Mouse (Mus musculus) stomach, embryonic 14.5 days (tissue): ENCODE results near the gene Dsn1. TPM values are rescaled to one million over a fixed set of nuclear protein-coding genes. Genes with fewer than 3 reads are reported as not detected.
A peak's percentile ranks its signal among the peaks of the same experiment; 100 is the strongest.

Experiments used
- ATAC-seq: fragments of 200-750 bp; cut with Nextera tagmentation; 2 replicates; pipeline ENCODE4 v1.8.0; 2017; ENCODE audit warnings: low read depth, moderate TSS enrichment; ENCODE audit not compliant: insufficient number of reproducible peaks, insufficient read depth, low FRiP score
- H3K27ac ChIP-seq: fragments of 300-500 bp; sonication (generic); 2 replicates; pipeline ENCODE4 v1.5.1; 2014; ENCODE audit warnings: mild to moderate bottlenecking, low read length, moderate library complexity, mixed read lengths
- H3K27me3 ChIP-seq: fragments of 300-500 bp; sonication (generic); 2 replicates; pipeline ENCODE4 v1.6.1; 2014; ENCODE audit warnings: low read length, control low read depth, mixed read lengths; ENCODE audit not compliant: control insufficient read depth, insufficient read depth
- H3K36me3 ChIP-seq: fragments of 300-500 bp; sonication (generic); 2 replicates; pipeline ENCODE4 v1.6.1; 2014; ENCODE audit warnings: mild to moderate bottlenecking, control low read depth, low read length, moderate library complexity, mixed read lengths; ENCODE audit not compliant: control insufficient read depth, insufficient read depth
- H3K4me1 ChIP-seq: fragments of 300-500 bp; sonication (generic); 2 replicates; pipeline ENCODE4 v1.6.1; 2014; ENCODE audit warnings: low read length, control low read depth, mixed read lengths; ENCODE audit not compliant: control insufficient read depth, insufficient read depth
- H3K4me2 ChIP-seq: fragments of 300-500 bp; sonication (generic); replicated peaks from 2 replicates; pipeline ENCODE4 v1.6.1; 2014; ENCODE audit warnings: low read depth, low read length, control low read depth
- H3K4me3 ChIP-seq: fragments of 300-500 bp; sonication (generic); 2 replicates; pipeline ENCODE4 v1.5.1; 2014; ENCODE audit warnings: low read depth, low read length, control low read depth
- H3K9ac ChIP-seq: fragments of 300-500 bp; sonication (generic); replicated peaks from 2 replicates; pipeline ENCODE4 v1.6.1; 2014; ENCODE audit warnings: low read depth, mild to moderate bottlenecking, control low read depth, low read length, moderate library complexity, mixed read lengths
- H3K9me3 ChIP-seq: fragments of 300-500 bp; sonication (generic); 2 replicates; pipeline ENCODE4 v1.6.1; 2016; ENCODE audit warnings: low read depth, low read length, control low read depth; ENCODE audit not compliant: control insufficient read depth
- whole genome bisulfite sequencing: fragments of 180-500 bp; shearing (Covaris S2); extraction: QIAGEN DNeasy Blood & Tissue Kit; methylation state at CpG from one replicate; pipeline ENCODE4 v1.1.7; 2014; 5-methylcytosine and 5-hydroxymethylcytosine counted together
- polyA plus RNA-seq: library from polyadenylated mRNA; unstranded; fragments of >200 nt; fragmentation: Nextera tagmentation; extraction: Ambion mirVana; gene quantifications from 2 replicates; pipeline ENCODE4 v1.2.1, GENCODE M21; 2014

Gene Dsn1
- polyA plus RNA-seq, 1 experiment from 2014 or later, result 38.7 TPM

DNA sequence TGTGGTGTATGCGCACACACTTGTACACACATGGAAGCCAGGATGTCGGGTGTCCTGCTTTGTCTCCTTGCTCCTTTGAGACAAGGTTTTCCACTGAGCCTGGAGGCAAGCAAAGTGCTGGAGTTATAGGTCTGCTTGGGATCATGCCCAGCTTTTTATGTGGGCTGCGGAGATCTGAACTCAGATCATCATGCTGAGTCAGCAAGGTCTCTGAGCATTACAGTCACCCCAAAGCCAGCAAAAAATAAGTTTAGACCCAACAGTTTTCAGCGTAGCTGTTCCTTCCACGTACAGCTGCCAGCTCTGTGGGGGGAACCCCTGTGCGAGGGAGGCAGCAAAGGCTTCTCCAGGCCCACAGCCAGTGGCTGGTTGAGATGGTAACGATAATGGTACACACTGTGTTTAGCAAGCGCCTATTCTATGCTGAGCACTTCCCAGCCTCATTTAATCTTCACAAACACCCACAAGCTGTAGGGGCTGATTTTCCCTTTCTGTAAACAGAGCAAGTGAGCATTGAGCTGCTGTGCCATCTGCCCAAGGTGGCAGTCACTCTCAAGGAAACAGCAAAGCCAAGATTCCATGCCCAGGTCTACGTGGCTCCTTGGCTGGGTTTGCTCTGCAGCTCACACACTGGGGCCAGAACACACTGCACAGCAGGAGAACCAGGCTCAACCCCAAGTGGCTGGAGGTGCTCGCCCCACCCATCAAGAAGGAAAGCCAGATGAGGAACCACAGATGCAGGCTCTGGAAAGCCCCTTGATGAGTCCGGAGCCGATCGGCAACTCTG is 41.6 kb upstream of the Dsn1 start:
- H3K4me2 ChIP-seq, result no peak overlapping the region
- H3K9me3 ChIP-seq, result no peaks in the 10 kb centered on the region
- peaks cover 37% of the 10 kb centered on the region for H3K36me3 ChIP-seq
- H3K4me3 ChIP-seq, result no peak overlapping the region
- ATAC-seq, result no peak
- no peak overlapping the region for H3K27ac ChIP-seq
- no peak overlapping the region for H3K9ac ChIP-seq
- no peaks in the 10 kb centered on the region for H3K27me3 ChIP-seq
- H3K4me1 ChIP-seq, result no peaks in the 10 kb centered on the region
- 87% methylated on average over 13 of the region's 13 CpGs for WGBS

DNA sequence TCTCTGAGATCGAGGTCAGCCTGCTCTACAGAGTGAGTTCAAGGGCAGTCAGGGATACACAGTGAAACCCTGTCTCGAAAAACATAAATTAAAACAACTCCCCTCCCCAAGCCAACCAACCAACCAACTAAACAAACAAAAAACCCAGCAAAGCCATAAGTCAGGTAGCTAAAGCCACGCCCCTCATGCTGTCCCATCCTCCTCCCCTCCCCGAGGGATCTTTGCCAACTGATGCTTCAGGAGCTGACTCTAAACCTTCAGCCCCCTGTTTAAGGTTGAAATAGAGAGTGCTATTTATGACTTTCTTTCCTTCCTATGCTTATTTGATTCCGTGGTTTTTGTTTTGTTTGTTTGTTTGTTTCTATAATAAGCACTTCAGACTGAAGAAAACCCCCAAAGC is 40.0 kb upstream of the Dsn1 start:
- H3K36me3 ChIP-seq, result peaks cover 28% of the 10 kb centered on the region
- WGBS, result 93% methylated on average over 5 of the region's 5 CpGs

DNA sequence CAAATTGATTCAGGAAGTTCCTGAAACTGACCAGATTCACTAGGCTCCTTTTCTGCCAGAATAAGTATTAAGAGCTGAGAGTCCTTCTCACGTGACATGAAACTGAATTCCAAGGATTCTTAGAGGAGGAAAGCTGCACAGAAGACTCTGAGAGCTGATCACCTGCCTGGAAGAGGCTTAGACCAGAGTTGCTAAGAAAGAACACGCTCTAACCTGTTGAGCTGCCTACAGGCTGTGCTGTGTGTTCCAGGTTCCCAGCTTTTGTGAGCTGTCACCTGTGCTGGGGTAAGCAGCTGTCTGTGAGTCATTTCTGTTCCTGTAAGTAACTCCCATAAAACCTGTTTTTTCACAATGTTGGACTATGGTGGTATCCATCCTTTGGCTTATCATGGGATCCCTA is 39.0 kb upstream of the Dsn1 start:
- 97% methylated on average over 2 of the region's 2 CpGs for WGBS
- H3K4me3 ChIP-seq, result no peak overlapping the region
- no peaks in the 10 kb centered on the region for H3K27me3 ChIP-seq
- no peaks in the 10 kb centered on the region for H3K9me3 ChIP-seq
- H3K4me1 ChIP-seq, result no peaks in the 10 kb centered on the region
- no peak for ATAC-seq
- H3K4me2 ChIP-seq, result no peak overlapping the region
- peaks cover 35% of the 10 kb centered on the region for H3K36me3 ChIP-seq
- H3K27ac ChIP-seq, result no peak overlapping the region
- no peak overlapping the region for H3K9ac ChIP-seq

More for the DNA sequence above, 40.0 kb upstream of the Dsn1 start:
- Histone ChIP-seq H3K27me3 (no peaks in the 10 kb centered on the region), H3K4me3 (no peak overlapping the region), H3K4me1 (no peaks in the 10 kb centered on the region), H3K9me3 (no peaks in the 10 kb centered on the region), H3K9ac (no peak overlapping the region), H3K27ac (no peak overlapping the region), H3K4me2 (no peak overlapping the region)
- ATAC-seq, result no peak

DNA sequence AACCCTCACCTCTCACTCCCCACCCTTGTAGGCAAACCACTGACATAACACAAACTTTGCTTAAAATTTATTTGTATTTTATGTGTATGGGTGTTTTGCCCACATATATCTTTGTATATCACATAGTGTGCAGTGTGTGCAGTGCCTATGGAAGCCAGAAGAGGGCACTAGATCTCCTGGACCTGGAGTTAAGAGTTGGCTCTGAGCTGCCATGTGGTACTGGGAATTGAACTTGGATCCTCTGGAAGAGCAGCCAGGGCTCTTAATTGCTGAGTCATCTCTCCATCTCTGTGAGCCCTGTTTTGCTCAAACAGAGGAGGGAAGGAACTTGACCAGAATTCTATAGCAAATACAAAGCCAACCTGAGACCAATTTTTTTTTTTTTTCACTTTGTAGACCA is 37.0 kb upstream of the Dsn1 start:
- peaks cover 55% of the 10 kb centered on the region for H3K36me3 ChIP-seq
- H3K4me2 ChIP-seq, result no peak overlapping the region
- no peak overlapping the region for H3K4me3 ChIP-seq
- H3K4me1 ChIP-seq, result no peaks in the 10 kb centered on the region
- no peaks in the 10 kb centered on the region for H3K27me3 ChIP-seq
- H3K9me3 ChIP-seq, result no peaks in the 10 kb centered on the region
- no peak for ATAC-seq
- no peak overlapping the region for H3K9ac ChIP-seq
- no peak overlapping the region for H3K27ac ChIP-seq

DNA sequence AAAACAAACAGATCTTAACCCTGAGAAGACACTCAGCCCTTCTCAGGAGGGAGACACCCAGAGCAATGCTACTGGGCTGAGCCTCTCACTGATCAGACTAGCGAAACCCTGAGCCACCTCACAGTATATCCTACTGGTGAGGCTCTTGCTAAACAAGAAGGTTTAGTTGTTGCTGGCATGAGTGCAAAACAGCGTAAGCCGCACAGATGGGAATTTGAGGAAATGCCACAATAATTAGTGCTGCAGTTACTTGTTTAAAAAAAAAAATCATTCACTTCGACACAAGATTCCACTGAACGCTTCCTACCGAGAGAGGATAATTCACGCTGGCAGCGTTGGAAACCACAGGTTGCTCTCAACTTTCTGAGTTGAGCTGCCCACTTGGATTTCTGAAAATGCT is 36.6 kb upstream of the Dsn1 start:
- WGBS, result 89% methylated on average over 8 of the region's 8 CpGs
- Histone ChIP-seq H3K27ac (no peak overlapping the region), H3K9me3 (no peaks in the 10 kb centered on the region), H3K4me1 (no peaks in the 10 kb centered on the region), H3K4me2 (no peak overlapping the region), H3K4me3 (no peak overlapping the region), H3K36me3 (peaks cover 59% of the 10 kb centered on the region), H3K27me3 (no peaks in the 10 kb centered on the region), H3K9ac (no peak overlapping the region)
- no peak for ATAC-seq

DNA sequence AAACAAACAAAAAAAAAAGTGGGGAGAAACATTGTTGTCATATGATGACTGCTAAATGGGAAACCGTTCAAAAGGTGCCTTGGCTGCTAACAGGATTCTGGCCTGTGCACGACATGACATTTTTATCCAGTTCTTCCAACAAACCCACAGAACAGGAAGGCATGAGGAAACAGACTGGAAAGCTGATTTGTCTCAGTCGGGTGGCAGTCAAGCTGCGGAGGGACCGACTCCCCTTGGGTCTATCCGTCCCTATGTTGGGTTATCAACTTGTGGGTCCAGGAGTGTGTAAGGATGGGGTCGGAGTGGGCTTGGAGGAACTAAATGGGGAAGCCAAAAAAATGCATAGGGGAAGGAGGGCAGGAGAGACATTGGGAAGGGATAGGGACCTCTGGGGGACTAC is 34.5 kb upstream of the Dsn1 start:
- no peak for ATAC-seq
- H3K27me3 ChIP-seq, result no peaks in the 10 kb centered on the region
- H3K27ac ChIP-seq, result no peak overlapping the region
- H3K9ac ChIP-seq, result no peak overlapping the region
- H3K4me3 ChIP-seq, result no peak overlapping the region
- 90% methylated on average over 7 of the region's 7 CpGs for WGBS
- H3K9me3 ChIP-seq, result no peaks in the 10 kb centered on the region
- H3K36me3 ChIP-seq, result peaks cover 70% of the 10 kb centered on the region
- no peaks in the 10 kb centered on the region for H3K4me1 ChIP-seq
- H3K4me2 ChIP-seq, result no peak overlapping the region

DNA sequence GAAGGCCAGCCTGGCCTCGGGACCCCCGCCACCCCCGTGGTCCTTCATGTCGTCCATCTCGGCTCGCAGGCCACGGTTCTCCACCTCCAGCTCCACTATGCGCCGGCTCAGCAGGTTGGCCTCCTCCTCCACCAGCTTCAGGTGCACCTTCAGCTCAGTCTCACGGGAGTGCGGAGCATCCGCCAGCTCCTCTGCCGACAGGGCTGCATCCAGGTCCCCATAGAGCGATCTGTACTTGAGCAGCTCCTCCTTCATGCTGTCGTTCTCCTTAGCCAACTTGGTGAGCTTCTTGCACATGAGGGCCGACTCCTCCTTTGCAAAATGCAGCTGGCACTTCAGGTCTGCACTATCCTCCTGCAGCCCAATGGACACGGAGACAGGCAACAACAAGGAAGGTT is 33.7 kb upstream of the Dsn1 start:
- Histone ChIP-seq H3K4me3 (no peak overlapping the region), H3K4me1 (no peaks in the 10 kb centered on the region), H3K9ac (no peak overlapping the region), H3K27me3 (no peaks in the 10 kb centered on the region), H3K36me3 (peaks cover 72% of the 10 kb centered on the region), H3K9me3 (no peaks in the 10 kb centered on the region), H3K4me2 (no peak overlapping the region), H3K27ac (no peak overlapping the region)
- ATAC-seq, result no peak
- 81% methylated on average over 17 of the region's 17 CpGs for WGBS

DNA sequence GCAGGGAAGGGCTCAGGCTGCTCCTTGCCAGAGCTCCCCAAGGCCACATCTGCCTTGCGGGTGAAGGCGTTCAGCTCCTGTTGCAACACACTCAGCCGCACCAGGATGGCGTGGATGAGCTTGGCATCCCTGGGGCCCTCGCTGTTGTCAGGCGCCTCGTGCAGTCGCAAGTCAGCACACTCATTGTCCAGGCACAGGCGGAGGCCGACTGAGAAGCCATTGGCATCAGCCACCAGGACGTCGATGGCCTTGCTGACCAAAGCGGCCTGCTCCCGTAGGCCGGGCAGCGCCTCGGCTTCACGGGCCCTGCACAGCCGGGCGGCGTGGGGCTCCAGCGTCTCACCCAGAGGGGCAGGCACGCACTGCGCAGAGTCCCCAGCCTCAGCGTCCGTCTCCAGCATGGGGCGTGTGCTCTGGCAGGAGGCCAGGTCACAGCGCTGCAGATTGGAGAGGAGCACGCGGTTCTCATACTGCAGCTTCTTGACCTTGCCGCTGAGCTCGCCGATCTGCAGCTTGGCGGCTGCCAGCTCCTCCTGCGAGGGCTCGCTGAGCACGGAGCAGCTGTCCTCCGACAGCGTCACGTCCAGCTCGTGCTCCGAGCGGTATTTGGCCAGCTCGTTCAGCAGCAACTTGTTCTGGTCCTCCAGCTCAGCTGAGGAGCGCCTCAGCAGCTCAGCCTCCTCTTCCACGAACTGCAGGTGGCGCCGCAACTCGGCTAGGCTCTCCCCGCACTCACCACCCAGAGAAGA is 33.1 kb upstream of the Dsn1 start:
- 88% methylated on average over 50 of the region's 50 CpGs for WGBS
- peaks cover 73% of the 10 kb centered on the region for H3K36me3 ChIP-seq
- ATAC-seq, result 0 out of 2 replicates have a peak, but pooled peaks have one; percentile 49
- H3K9me3 ChIP-seq, result no peaks in the 10 kb centered on the region
- H3K9ac ChIP-seq, result no peak overlapping the region
- H3K27me3 ChIP-seq, result no peaks in the 10 kb centered on the region
- no peaks in the 10 kb centered on the region for H3K4me1 ChIP-seq
- H3K4me2 ChIP-seq, result no peak overlapping the region
- no peak overlapping the region for H3K27ac ChIP-seq
- H3K4me3 ChIP-seq, result no peak overlapping the region
